Mouse (Mus musculus): ENCODE measurements around the gene Mllt1. TPM values are rescaled to one million over a fixed set of nuclear protein-coding genes. Genes with fewer than 3 reads are reported as not detected.

Mllt1 gene
- polyA plus RNA-seq, 1 experiment from 2014 or later, result 13.7 TPM

- no peak overlapping the region for H3K4me3 ChIP-seq (ENCODE audit: low read depth, low read length)
- no peak overlapping the region for H3K9ac ChIP-seq (ENCODE audit: low read length)
- DNase-seq (ENCODE audit: low spot score), result no peak
- no peaks in the 10 kb centered on the region for H3K4me1 ChIP-seq (replicated peaks; ENCODE audit: control insufficient read depth, insufficient read depth)
- H3K36me3 ChIP-seq (ENCODE audit: control insufficient read depth, insufficient read depth, low read length), result no peaks in the 10 kb centered on the region
- TF ChIP-seq EP300 (optimal IDR thresholded peaks at IDR 0.05) (no peak), CTCF (IDR thresholded peaks at IDR 0.05; ENCODE audit: low read depth) (no peak)
- no peak overlapping the region for H3K4me2 ChIP-seq (replicated peaks; ENCODE audit: low read depth)
- no peaks in the 10 kb centered on the region for H3K27me3 ChIP-seq (ENCODE audit: control insufficient read depth, insufficient read depth, low read length)
- no peak for ATAC-seq (ENCODE audit: low FRiP score, low TSS enrichment)
- H3K27ac ChIP-seq (replicated peaks), result no peak overlapping the region
- no peaks in the 10 kb centered on the region for H3K9me3 ChIP-seq (ENCODE audit: control insufficient read depth, low read length)
- 76% methylated on average over 7 of the region's 7 CpGs for WGBS
Observed at GRCm38 (mm10) chr17:56954871-56955270, 19.7 kb upstream of the Mllt1 start.

GRCm38 (mm10) chr17:56952639-56953038 lies 17.4 kb upstream of the Mllt1 start:
- DNase-seq (ENCODE audit: low spot score) (no peak), ATAC-seq (ENCODE audit: low FRiP score, low TSS enrichment) (no peak)
- H3K9me3 ChIP-seq (ENCODE audit: control insufficient read depth, low read length), result no peaks in the 10 kb centered on the region
- no peaks in the 10 kb centered on the region for H3K36me3 ChIP-seq (ENCODE audit: control insufficient read depth, insufficient read depth, low read length)
- H3K27ac ChIP-seq (replicated peaks), result no peak overlapping the region
- WGBS, result 65% methylated on average over 1 of the region's 1 CpGs
- no peaks in the 10 kb centered on the region for H3K27me3 ChIP-seq (ENCODE audit: control insufficient read depth, insufficient read depth, low read length)
- H3K4me1 ChIP-seq (replicated peaks; ENCODE audit: control insufficient read depth, insufficient read depth), result no peaks in the 10 kb centered on the region
- no peak overlapping the region for H3K9ac ChIP-seq (ENCODE audit: low read length)
- TF ChIP-seq CTCF (IDR thresholded peaks at IDR 0.05; ENCODE audit: low read depth), result no peak
- H3K4me3 ChIP-seq (ENCODE audit: low read depth, low read length), result no peak overlapping the region
- H3K4me2 ChIP-seq (replicated peaks; ENCODE audit: low read depth), result no peak overlapping the region

GRCm38 (mm10) chr17:56950915-56951314 lies 15.7 kb upstream of the Mllt1 start:
- H3K4me3 ChIP-seq (ENCODE audit: low read depth, low read length), result no peak overlapping the region
- H3K27me3 ChIP-seq (ENCODE audit: control insufficient read depth, insufficient read depth, low read length), result no peaks in the 10 kb centered on the region
- H3K9me3 ChIP-seq (ENCODE audit: control insufficient read depth, low read length), result no peaks in the 10 kb centered on the region
- no peak overlapping the region for H3K9ac ChIP-seq (ENCODE audit: low read length)
- TF ChIP-seq CTCF (IDR thresholded peaks at IDR 0.05; ENCODE audit: low read depth) (peak; percentile 81), EP300 (optimal IDR thresholded peaks at IDR 0.05) (no peak)
- no peak overlapping the region for H3K4me2 ChIP-seq (replicated peaks; ENCODE audit: low read depth)
- no peak for ATAC-seq (ENCODE audit: low FRiP score, low TSS enrichment)
- no peaks in the 10 kb centered on the region for H3K36me3 ChIP-seq (ENCODE audit: control insufficient read depth, insufficient read depth, low read length)
- peak; percentile 61 for DNase-seq (ENCODE audit: low spot score)
- no peaks in the 10 kb centered on the region for H3K4me1 ChIP-seq (replicated peaks; ENCODE audit: control insufficient read depth, insufficient read depth)
- no peak overlapping the region for H3K27ac ChIP-seq (replicated peaks)
- 19% methylated on average over 3 of the region's 3 CpGs for WGBS

GRCm38 (mm10) chr17:56938751-56939150 lies 3.5 kb upstream of the Mllt1 start:
- Histone ChIP-seq H3K27me3 (ENCODE audit: control insufficient read depth, insufficient read depth, low read length) (no peaks in the 10 kb centered on the region), H3K9ac (ENCODE audit: low read length) (no peak overlapping the region), H3K4me1 (replicated peaks; ENCODE audit: control insufficient read depth, insufficient read depth) (0 out of 2 replicates have a peak, but pooled peaks cover 4% of the 10 kb centered on the region), H3K4me3 (ENCODE audit: low read depth, low read length) (no peak overlapping the region), H3K27ac (replicated peaks) (no peak overlapping the region), H3K4me2 (replicated peaks; ENCODE audit: low read depth) (no peak overlapping the region), H3K36me3 (ENCODE audit: control insufficient read depth, insufficient read depth, low read length) (no peaks in the 10 kb centered on the region), H3K9me3 (ENCODE audit: control insufficient read depth, low read length) (no peaks in the 10 kb centered on the region)
- no peak for ATAC-seq (ENCODE audit: low FRiP score, low TSS enrichment)
- no peak for DNase-seq (ENCODE audit: low spot score)
- 87% methylated on average over 4 of the region's 4 CpGs for WGBS
- TF ChIP-seq EP300 (optimal IDR thresholded peaks at IDR 0.05) (no peak), CTCF (IDR thresholded peaks at IDR 0.05; ENCODE audit: low read depth) (no peak)

- ATAC-seq (ENCODE audit: low FRiP score, low TSS enrichment), result no peak
- H3K9me3 ChIP-seq (ENCODE audit: control insufficient read depth, low read length), result no peaks in the 10 kb centered on the region
- TF ChIP-seq CTCF (IDR thresholded peaks at IDR 0.05; ENCODE audit: low read depth), result no peak
- no peak for TF ChIP-seq EP300 (optimal IDR thresholded peaks at IDR 0.05)
- H3K4me3 ChIP-seq (ENCODE audit: low read depth, low read length), result no peak overlapping the region
- no peak overlapping the region for H3K27ac ChIP-seq (replicated peaks)
- 0 out of 2 replicates have a peak, but pooled peaks cover 4% of the 10 kb centered on the region for H3K4me1 ChIP-seq (replicated peaks; ENCODE audit: control insufficient read depth, insufficient read depth)
- H3K4me2 ChIP-seq (replicated peaks; ENCODE audit: low read depth), result no peak overlapping the region
- H3K9ac ChIP-seq (ENCODE audit: low read length), result no peak overlapping the region
- H3K36me3 ChIP-seq (ENCODE audit: control insufficient read depth, insufficient read depth, low read length), result no peaks in the 10 kb centered on the region
- WGBS, result 91% methylated on average over 7 of the region's 7 CpGs
- no peak for DNase-seq (ENCODE audit: low spot score)
- H3K27me3 ChIP-seq (ENCODE audit: control insufficient read depth, insufficient read depth, low read length), result no peaks in the 10 kb centered on the region
Observed at GRCm38 (mm10) chr17:56936731-56937130, 1.5 kb upstream of the Mllt1 start.

- Histone ChIP-seq H3K27ac (replicated peaks) (peak overlapping the region; percentile 87), H3K4me3 (ENCODE audit: low read depth, low read length) (peak overlapping the region; percentile 82), H3K9ac (ENCODE audit: low read length) (peak overlapping the region; percentile 89), H3K27me3 (ENCODE audit: control insufficient read depth, insufficient read depth, low read length) (no peaks in the 10 kb centered on the region), H3K36me3 (ENCODE audit: control insufficient read depth, insufficient read depth, low read length) (no peaks in the 10 kb centered on the region), H3K4me2 (replicated peaks; ENCODE audit: low read depth) (peak overlapping the region; percentile 98), H3K9me3 (ENCODE audit: control insufficient read depth, low read length) (no peaks in the 10 kb centered on the region), H3K4me1 (replicated peaks; ENCODE audit: control insufficient read depth, insufficient read depth) (0 out of 2 replicates have a peak, but pooled peaks cover 4% of the 10 kb centered on the region)
- peak; percentile 77 for ATAC-seq (ENCODE audit: low FRiP score, low TSS enrichment)
- no peak for DNase-seq (ENCODE audit: low spot score)
- WGBS, result 3% methylated on average over 26 of the region's 45 CpGs
- TF ChIP-seq CTCF (IDR thresholded peaks at IDR 0.05; ENCODE audit: low read depth) (no peak), EP300 (optimal IDR thresholded peaks at IDR 0.05) (no peak)
Observed at GRCm38 (mm10) chr17:56934545-56935330, 477 bp downstream of the Mllt1 start.

Data from stomach, postnatal 0 days (tissue).